Mouse (Mus musculus): ENCODE measurements around the gene Olfr66.

The Olfr66 gene

DNA sequence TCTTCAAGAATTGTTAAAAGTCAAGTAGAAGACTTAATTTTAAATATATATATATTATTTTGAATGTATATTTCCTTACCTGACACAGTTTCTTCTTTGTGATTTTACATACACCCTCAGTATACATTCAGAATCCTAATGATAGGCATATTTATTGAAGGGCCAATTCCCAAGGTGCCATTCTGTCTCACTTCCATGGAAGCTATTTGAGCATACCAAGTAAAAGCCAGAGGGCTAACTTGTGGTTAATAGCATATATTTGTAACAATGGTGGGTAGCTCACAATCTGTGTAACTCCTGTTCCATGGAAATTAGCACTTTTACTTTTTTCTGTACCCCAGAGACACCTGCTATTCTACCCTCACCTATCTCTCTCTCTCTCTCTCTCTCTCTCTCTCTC, at the start of gene Olfr66:
Gene Olfr66, minus strand, starts transcription at position 101 of the 400 bp plus-strand sequence.
- DNase-seq, result no peak

- no peak for DNase-seq
Measured at GRCm38 (mm10) chr7:103934264-103934663, 48.2 kb upstream of the Olfr66 start, which contains the start of gene Olfr632. TSS of gene Olfr632 (plus strand) at chr7:103934347.

GRCm38 (mm10) chr7:103928525-103928924, 42.5 kb upstream of the Olfr66 start, which contains the start of gene Olfr631:
TSS of gene Olfr631 (plus strand) at chr7:103928825.
- no peak for DNase-seq

GRCm38 (mm10) chr7:103915338-103915737, 29.3 kb upstream of the Olfr66 start:
- DNase-seq, result no peak

DNA sequence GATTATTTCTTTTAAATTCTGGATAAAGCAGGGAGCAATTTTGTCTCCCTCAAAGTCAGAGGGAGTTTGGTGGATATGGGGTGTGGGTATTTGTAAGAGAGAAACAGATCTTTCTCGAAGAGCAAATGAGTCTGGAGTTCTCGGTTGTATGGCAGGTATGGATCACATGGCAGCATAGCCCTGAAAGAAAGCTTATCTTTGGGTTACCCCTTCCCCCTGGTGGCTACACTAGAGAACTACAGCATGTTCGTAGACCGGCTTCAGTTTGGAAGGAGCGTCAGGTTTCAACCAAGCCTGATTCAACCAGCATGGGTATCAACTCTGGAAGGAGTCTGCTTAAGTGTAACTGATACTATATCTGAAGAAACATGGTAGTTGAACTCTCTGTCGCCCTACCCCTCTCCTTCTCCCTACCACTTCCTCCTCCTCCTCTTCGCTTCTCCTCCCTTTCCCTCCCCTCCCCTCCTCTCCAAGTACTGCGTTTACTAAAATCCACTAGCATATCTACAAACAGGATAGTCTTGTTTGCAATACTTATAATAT, 27.0 kb upstream of the Olfr66 start:
- DNase-seq, result no peak

DNA sequence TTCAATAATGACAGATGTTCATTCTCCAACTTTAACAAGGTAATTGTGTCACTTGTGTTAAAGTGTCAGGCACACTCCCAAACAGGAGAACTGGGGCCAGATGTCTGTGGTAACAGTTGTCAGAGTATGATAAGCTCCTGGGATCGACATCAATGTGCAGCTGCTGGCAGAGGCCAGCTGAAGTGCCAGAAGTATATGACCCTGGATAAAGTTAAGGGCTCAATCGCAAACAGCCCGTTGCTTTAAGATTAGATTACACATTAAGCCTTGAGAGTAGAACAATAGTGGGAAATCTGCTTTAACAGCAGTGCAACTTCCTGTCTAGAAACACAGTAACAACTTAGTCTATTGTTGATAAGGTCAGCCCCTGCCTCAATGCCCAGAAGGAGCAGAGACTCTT, 24.0 kb upstream of the Olfr66 start:
- DNase-seq, result no peak

- no peak for DNase-seq
Measured at GRCm38 (mm10) chr7:103903187-103903586, 17.1 kb upstream of the Olfr66 start, which contains the start of gene Olfr65. TSS of gene Olfr65 (plus strand) at chr7:103903487.

GRCm38 (mm10) chr7:103894385-103894784, 8.3 kb upstream of the Olfr66 start, which contains the start of gene Olfr64:
TSS of gene Olfr64 (minus strand) at chr7:103894485.
- no peak for DNase-seq

DNA sequence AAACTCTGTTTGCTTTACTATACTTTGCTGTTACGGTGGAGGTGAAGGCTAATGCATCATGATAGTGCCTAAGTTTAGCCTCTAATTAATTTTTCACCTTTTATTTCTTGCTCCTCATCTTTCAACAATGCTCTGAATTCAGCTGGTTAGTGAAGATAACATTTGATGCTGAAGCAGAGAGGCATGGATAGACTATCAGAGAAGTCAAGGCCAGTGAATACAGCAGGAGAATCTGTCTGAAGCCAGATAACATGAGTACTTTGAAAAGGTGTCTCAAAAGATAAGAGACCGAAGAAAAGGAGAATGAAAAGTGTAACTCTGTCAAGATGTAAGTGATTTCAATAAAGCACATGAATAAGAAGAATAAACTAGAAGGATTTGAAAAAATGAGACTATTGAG, 9.0 kb downstream of the Olfr66 start:
- DNase-seq, result no peak

- DNase-seq, result no peak
Measured at GRCm38 (mm10) chr7:103874451-103874850, 11.6 kb downstream of the Olfr66 start.

GRCm38 (mm10) chr7:103873064-103873463, 13.0 kb downstream of the Olfr66 start:
- no peak for DNase-seq

DNA sequence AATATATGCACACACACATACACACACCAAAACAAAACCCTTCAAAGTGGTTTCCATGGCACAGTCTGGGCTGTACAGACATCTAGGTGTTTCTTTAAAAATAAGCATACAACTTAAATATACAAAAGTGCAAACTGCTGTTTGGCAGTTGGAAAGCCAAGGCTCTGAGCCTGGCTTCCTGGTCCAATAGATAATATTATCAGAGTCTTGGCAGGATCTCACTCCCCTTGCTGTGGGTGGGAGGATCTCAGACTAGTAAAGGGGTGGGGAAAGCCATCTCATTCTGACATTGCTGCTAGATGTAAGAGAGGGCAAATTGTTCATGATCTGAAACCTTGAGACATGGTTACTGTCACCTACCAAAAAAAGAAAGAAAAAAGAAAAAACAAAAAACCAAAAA, 15.4 kb downstream of the Olfr66 start:
- no peak for DNase-seq

DNA sequence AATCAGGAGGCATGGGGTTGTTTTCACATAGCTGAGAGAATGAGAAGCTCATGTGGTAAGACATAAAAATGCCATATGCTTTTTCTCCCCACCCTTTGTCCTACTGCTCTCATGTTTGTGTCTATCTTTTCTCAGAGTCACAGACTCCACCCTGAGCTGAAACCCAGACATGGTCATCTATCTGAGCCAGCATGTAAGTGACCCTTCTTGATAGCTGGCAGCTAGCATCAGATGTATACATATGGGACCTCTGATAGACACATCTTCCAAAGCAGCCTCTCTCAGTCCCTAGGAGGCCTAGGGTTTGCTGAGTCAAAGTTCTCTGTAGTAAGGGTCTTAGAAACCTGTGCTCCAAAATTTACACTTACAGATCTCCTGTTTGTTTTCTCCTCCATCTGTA, 20.3 kb downstream of the Olfr66 start:
- DNase-seq, result no peak

DNA sequence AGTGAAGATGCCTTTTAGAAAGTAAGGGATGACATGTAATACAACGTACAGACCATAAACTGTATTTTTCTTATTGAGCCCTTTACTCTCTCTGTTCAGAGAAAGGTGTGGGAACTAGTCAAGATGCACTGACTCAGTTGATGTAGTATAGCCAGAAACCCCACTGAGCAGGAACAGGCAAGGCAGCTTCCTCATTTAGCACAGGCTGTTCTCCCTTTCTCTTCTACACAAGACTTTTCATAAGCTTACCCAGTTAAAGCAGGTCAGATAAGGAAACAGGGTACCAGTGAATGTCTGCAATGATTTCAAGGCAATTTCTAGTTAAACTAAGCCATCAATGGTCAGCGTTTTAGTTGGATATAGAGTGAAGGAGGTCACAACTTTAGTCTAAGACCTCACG, 24.5 kb downstream of the Olfr66 start:
- DNase-seq, result no peak

DNA sequence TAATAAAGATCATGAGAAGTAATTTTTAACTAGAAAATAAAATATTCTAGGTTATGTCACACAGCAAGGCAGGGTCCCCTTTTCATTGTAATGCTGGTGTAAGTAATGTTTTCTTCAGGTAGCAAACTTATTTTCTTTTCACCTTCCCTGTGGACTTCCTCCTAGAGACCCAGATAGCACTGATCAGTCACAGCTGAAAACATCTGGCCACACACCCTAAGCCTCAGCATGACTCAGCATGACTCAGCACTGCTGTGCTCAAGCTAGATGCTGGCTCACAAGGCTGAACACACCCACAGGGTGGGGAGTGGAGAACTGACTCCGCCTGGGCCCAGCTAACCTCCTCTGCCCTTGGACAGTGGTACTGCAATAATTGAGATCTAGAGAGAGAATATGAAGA, 25.2 kb downstream of the Olfr66 start:
- no peak for DNase-seq

- DNase-seq, result no peak
Measured at GRCm38 (mm10) chr7:103859076-103859475, 27.0 kb downstream of the Olfr66 start.

- no peak for DNase-seq
Measured at GRCm38 (mm10) chr7:103854669-103855068, 31.4 kb downstream of the Olfr66 start.

DNA sequence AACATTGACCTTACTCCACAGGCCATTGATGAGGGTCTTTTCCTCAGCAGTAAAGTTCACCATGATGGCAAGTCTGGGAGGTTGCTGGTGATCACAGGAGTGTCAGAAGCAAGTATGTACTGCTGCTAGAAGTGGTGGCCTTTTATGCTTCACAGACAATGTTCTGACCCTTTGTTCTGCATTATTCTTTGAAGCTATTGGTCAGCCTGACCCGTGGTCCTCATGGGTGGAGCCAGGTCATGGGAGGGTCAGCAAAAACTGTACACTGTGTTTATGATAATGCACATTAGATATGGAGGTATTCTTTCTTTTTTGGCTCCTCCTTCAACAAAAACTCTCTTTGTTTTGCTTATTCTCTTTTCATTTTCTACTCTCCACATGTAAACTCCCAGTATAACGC, 33.0 kb downstream of the Olfr66 start, which contains the start of gene Hbb-y:
Gene Hbb-y, minus strand, starts transcription at position 127 of the 400 bp plus-strand sequence.
- no peak for DNase-seq

GRCm38 (mm10) chr7:103844525-103845325, 41.3 kb downstream of the Olfr66 start:
- no peak for DNase-seq

- no peak for DNase-seq
Measured at GRCm38 (mm10) chr7:103843034-103843433, 43.0 kb downstream of the Olfr66 start, which contains the start of gene Hbb-bh1. TSS of gene Hbb-bh1 (minus strand) at chr7:103843164.

DNA sequence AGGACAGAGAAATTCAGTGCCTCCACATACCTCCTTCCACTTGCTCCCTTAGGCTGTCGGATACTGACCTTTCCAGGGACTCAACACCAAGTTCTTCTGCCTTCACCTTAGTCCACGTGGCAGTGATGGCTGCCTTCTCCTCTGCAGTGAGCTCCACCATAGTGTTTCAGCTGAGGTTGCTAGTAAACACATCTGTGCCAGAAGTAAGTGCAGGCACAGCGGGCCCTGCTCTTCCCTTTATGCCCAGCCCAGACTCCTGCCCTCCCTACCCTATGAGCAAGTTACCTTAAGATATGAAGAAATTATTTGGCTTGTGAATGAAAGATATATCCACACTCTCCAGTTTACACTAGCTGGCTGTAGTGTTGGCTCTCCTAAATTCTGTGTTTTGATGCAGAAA, 45.8 kb downstream of the Olfr66 start, which contains the start of gene Hbb-bh2:
Gene Hbb-bh2, minus strand, starts transcription at position 253 of the 400 bp plus-strand sequence.
- DNase-seq, result no peak
